Mouse (Mus musculus) liver, postnatal 0 days (tissue): ENCODE measurements around the gene Gm9747.

Experiments
- CTCF ChIP-seq: sonication (generic); IDR thresholded peaks from 2 replicates; pipeline ENCODE4 v1.5.1; 2016; ENCODE audit warnings: antibody characterized with exemption, low read depth
- EP300 ChIP-seq: IDR thresholded peaks from 2 replicates; pipeline ENCODE4 v1.6.1; 2016; ENCODE audit warnings: antibody characterized with exemption, low read depth, mild to moderate bottlenecking

- no peak for TF ChIP-seq CTCF
- 0 out of 2 replicates have a peak, but pooled peaks have one; percentile 26 for TF ChIP-seq EP300
Measured at GRCm38 (mm10) chr1:82239409-82240201, 6.7 kb downstream of the Gm9747 start.
